Mouse (Mus musculus) cerebellum, adult 2 months (tissue): Measurements from ENCODE around the gene Gm19345.

Experiments used
- CTCF ChIP-seq: fragments of 200-500 bp; IDR thresholded peaks from 2 replicates; pipeline ENCODE4 v1.5.1; 2011; ENCODE audit warnings: low read depth, mild to moderate bottlenecking, control low read depth, low read length, moderate library complexity, borderline replicate concordance; ENCODE audit not compliant: insufficient read depth
- POLR2A ChIP-seq: fragments of 200-500 bp; IDR thresholded peaks from 2 replicates; pipeline ENCODE4 v1.6.1; 2011; ENCODE audit warnings: low read length, control low read depth, borderline replicate concordance; ENCODE audit not compliant: insufficient read depth

GRCm38 (mm10) chr7:19864241-19864640, 12.4 kb downstream of the Gm19345 start:
- TF ChIP-seq POLR2A (no peak), CTCF (no peak)
